Mouse (Mus musculus) heart, embryonic 16.5 days (tissue): ENCODE data around the gene Krt18. TPM values are rescaled to one million over a fixed set of nuclear protein-coding genes. Genes with fewer than 3 reads are reported as not detected.

Experiments
- ATAC-seq: fragments of 200-750 bp; cut with Nextera tagmentation; replicated peaks from 2 replicates; pipeline ENCODE4 v1.8.0; 2017; ENCODE audit warnings: moderate number of reproducible peaks; ENCODE audit not compliant: insufficient read depth, low FRiP score; ENCODE audit errors: extremely low read depth
- H3K27ac ChIP-seq: fragments of 300-500 bp; sonication (generic); 2 replicates; pipeline ENCODE4 v1.5.1; 2014; ENCODE audit warnings: mild to moderate bottlenecking, low read length, control low read depth, moderate library complexity
- H3K27me3 ChIP-seq: fragments of 300-500 bp; sonication (generic); 2 replicates; pipeline ENCODE4 v1.6.1; 2014; ENCODE audit warnings: low read length, mixed read lengths; ENCODE audit not compliant: control insufficient read depth, insufficient read depth
- H3K36me3 ChIP-seq: fragments of 300-500 bp; sonication (generic); 2 replicates; pipeline ENCODE4 v1.6.1; 2014; ENCODE audit not compliant: control insufficient read depth, insufficient read depth
- H3K4me1 ChIP-seq: fragments of 300-500 bp; sonication (generic); 2 replicates; pipeline ENCODE4 v1.6.1; 2014; ENCODE audit warnings: low read length, mixed read lengths; ENCODE audit not compliant: control insufficient read depth, insufficient read depth
- H3K4me2 ChIP-seq: fragments of 300-500 bp; sonication (generic); 2 replicates; pipeline ENCODE4 v1.6.1; 2014; ENCODE audit warnings: low read depth, mild to moderate bottlenecking, control low read depth, low read length
- H3K4me3 ChIP-seq: fragments of 300-500 bp; sonication (generic); 2 replicates; pipeline ENCODE4 v1.5.1; 2014; ENCODE audit warnings: mild to moderate bottlenecking, control low read depth, low read length
- H3K9ac ChIP-seq: fragments of 300-500 bp; sonication (generic); 2 replicates; pipeline ENCODE4 v1.6.1; 2014; ENCODE audit warnings: low read length, control low read depth
- H3K9me3 ChIP-seq: fragments of 300-500 bp; sonication (generic); replicated peaks from 2 replicates; pipeline ENCODE4 v1.6.1; 2016; ENCODE audit warnings: low read length; ENCODE audit not compliant: control insufficient read depth
- WGBS: fragments of 180-500 bp; shearing (Covaris S2); extraction: QIAGEN DNeasy Blood & Tissue Kit; methylation state at CpG from one replicate; pipeline ENCODE4 v1.1.7; 2014; 5-methylcytosine and 5-hydroxymethylcytosine counted together
- polyA plus RNA-seq: library from polyadenylated mRNA; unstranded; fragments of >200 nt; fragmentation: Nextera tagmentation; extraction: Ambion mirVana; gene quantifications from 2 replicates; pipeline ENCODE4 v1.2.1, GENCODE M21; 2015

The Krt18 gene
- 127 and 215 TPM in 2 replicates for polyA plus RNA-seq

GRCm38 (mm10) chr15:102028040-102028439 is at the start of gene Krt18:
Krt18 (plus strand) TSS chr15:102028180.
- Histone ChIP-seq H3K36me3 (no peaks in the 10 kb centered on the region), H3K4me3 (peak within 1 kb of the TSS; percentile 47), H3K27ac (no peak within 1 kb of the TSS), H3K9ac (peak within 1 kb of the TSS; percentile 69), H3K9me3 (no peaks in the 10 kb centered on the region), H3K27me3 (peaks cover 3% of the 10 kb centered on the region; the same call in 1 of the 2 replicates), H3K4me1 (peaks cover 24% of the 10 kb centered on the region), H3K4me2 (peak within 1 kb of the TSS; percentile 69)
- no peak for ATAC-seq
- WGBS: 2% methylated on average over 28 of the region's 28 CpGs

- Histone ChIP-seq H3K9ac (no peak overlapping the region), H3K27ac (no peak overlapping the region), H3K9me3 (no peaks in the 10 kb centered on the region), H3K36me3 (no peaks in the 10 kb centered on the region), H3K4me3 (no peak overlapping the region), H3K4me2 (no peak overlapping the region), H3K4me1 (peaks cover 21% of the 10 kb centered on the region), H3K27me3 (no peaks in the 10 kb centered on the region)
- 56% methylated on average over 6 of the region's 6 CpGs for WGBS
- ATAC-seq: no peak
Observed at GRCm38 (mm10) chr15:101980849-101981248, 47.1 kb upstream of the Krt18 start.

- Histone ChIP-seq H3K36me3 (no peaks in the 10 kb centered on the region), H3K9ac (no peak overlapping the region), H3K27me3 (no peaks in the 10 kb centered on the region), H3K9me3 (no peaks in the 10 kb centered on the region), H3K4me1 (peaks cover 4% of the 10 kb centered on the region; the same call in 1 of the 2 replicates), H3K27ac (peak overlapping the region; percentile 81), H3K4me3 (0 out of 2 replicates have a peak overlapping the region, but pooled peaks have one; percentile 38), H3K4me2 (peak overlapping the region; percentile 73)
- ATAC-seq: no peak
- WGBS: 75% methylated on average over 13 of the region's 13 CpGs
Observed at GRCm38 (mm10) chr15:101983315-101983948, 44.5 kb upstream of the Krt18 start.

- peak overlapping the region; percentile 38 for H3K4me3 ChIP-seq
- no peaks in the 10 kb centered on the region for H3K27me3 ChIP-seq
- H3K36me3 ChIP-seq: no peaks in the 10 kb centered on the region
- ATAC-seq: peak; percentile 91
- H3K4me1 ChIP-seq: peaks cover 4% of the 10 kb centered on the region; the same call in 1 of the 2 replicates
- H3K27ac ChIP-seq: peak overlapping the region; percentile 81
- 2% methylated on average over 15 of the region's 15 CpGs for WGBS
- no peaks in the 10 kb centered on the region for H3K9me3 ChIP-seq
- peak overlapping the region; percentile 42 for H3K9ac ChIP-seq
- peak overlapping the region; percentile 73 for H3K4me2 ChIP-seq
Observed at GRCm38 (mm10) chr15:101983949-101984601, 43.9 kb upstream of the Krt18 start.

GRCm38 (mm10) chr15:101984746-101985145 is 43.2 kb upstream of the Krt18 start:
- no peak overlapping the region for H3K9ac ChIP-seq
- H3K4me1 ChIP-seq: peaks cover 4% of the 10 kb centered on the region; the same call in 1 of the 2 replicates
- 13% methylated on average over 6 of the region's 6 CpGs for WGBS
- H3K4me2 ChIP-seq: peak overlapping the region; percentile 73
- H3K27me3 ChIP-seq: no peaks in the 10 kb centered on the region
- H3K27ac ChIP-seq: no peak overlapping the region
- no peaks in the 10 kb centered on the region for H3K36me3 ChIP-seq
- H3K9me3 ChIP-seq: no peaks in the 10 kb centered on the region
- H3K4me3 ChIP-seq: no peak overlapping the region
- no peak for ATAC-seq

GRCm38 (mm10) chr15:101988119-101988518 is 39.9 kb upstream of the Krt18 start:
- Histone ChIP-seq H3K4me3 (no peak overlapping the region), H3K9ac (no peak overlapping the region), H3K4me1 (peaks cover 4% of the 10 kb centered on the region; the same call in 1 of the 2 replicates), H3K9me3 (no peaks in the 10 kb centered on the region), H3K27ac (no peak overlapping the region), H3K27me3 (no peaks in the 10 kb centered on the region), H3K4me2 (no peak overlapping the region), H3K36me3 (no peaks in the 10 kb centered on the region)
- no peak for ATAC-seq
- 0% methylated on average over 10 of the region's 10 CpGs for WGBS

- no peak overlapping the region for H3K4me3 ChIP-seq
- no peak for ATAC-seq
- no peak overlapping the region for H3K4me2 ChIP-seq
- H3K27ac ChIP-seq: no peak overlapping the region
- peaks cover 4% of the 10 kb centered on the region; the same call in 1 of the 2 replicates for H3K4me1 ChIP-seq
- 60% methylated on average over 8 of the region's 8 CpGs for WGBS
- no peaks in the 10 kb centered on the region for H3K36me3 ChIP-seq
- no peaks in the 10 kb centered on the region for H3K27me3 ChIP-seq
- H3K9me3 ChIP-seq: no peaks in the 10 kb centered on the region
- H3K9ac ChIP-seq: no peak overlapping the region
Observed at GRCm38 (mm10) chr15:101988714-101989113, 39.3 kb upstream of the Krt18 start.

- Histone ChIP-seq H3K27ac (no peak overlapping the region), H3K4me2 (no peak overlapping the region), H3K27me3 (no peaks in the 10 kb centered on the region), H3K4me1 (no peaks in the 10 kb centered on the region; the same call in 1 of the 2 replicates), H3K4me3 (no peak overlapping the region), H3K9ac (no peak overlapping the region), H3K9me3 (0 out of 2 replicates have a peak, but pooled peaks cover 5% of the 10 kb centered on the region), H3K36me3 (no peaks in the 10 kb centered on the region)
- whole genome bisulfite sequencing: 81% methylated on average over 6 of the region's 6 CpGs
- ATAC-seq: no peak
Observed at GRCm38 (mm10) chr15:101990946-101991345, 37.0 kb upstream of the Krt18 start.

GRCm38 (mm10) chr15:101994365-101994764 is 33.6 kb upstream of the Krt18 start:
- no peak overlapping the region for H3K4me2 ChIP-seq
- H3K9me3 ChIP-seq: 0 out of 2 replicates have a peak, but pooled peaks cover 5% of the 10 kb centered on the region
- H3K4me3 ChIP-seq: no peak overlapping the region
- ATAC-seq: no peak
- no peak overlapping the region for H3K9ac ChIP-seq
- H3K4me1 ChIP-seq: no peaks in the 10 kb centered on the region
- 85% methylated on average over 6 of the region's 6 CpGs for WGBS
- no peak overlapping the region for H3K27ac ChIP-seq
- no peaks in the 10 kb centered on the region for H3K27me3 ChIP-seq
- H3K36me3 ChIP-seq: no peaks in the 10 kb centered on the region
